Mouse (Mus musculus) urinary bladder, adult 2 months (tissue): ENCODE results near the gene Cux1. TPM values are rescaled to one million over a fixed set of nuclear protein-coding genes. Genes with fewer than 3 reads are reported as not detected.

Experiments
- DNase-seq: peaks from one replicate; pipeline ENCODE4 v3.0.0; 2022; ENCODE audit warnings: low spot score
- polyA plus RNA-seq: library from polyadenylated mRNA; depleted of rRNA; stranded (reverse); fragments of >200 nt; gene quantifications from 2 replicates; pipeline ENCODE4 v1.2.3, GENCODE M21; 2012; rRNA removed

Gene Cux1
- polyA plus RNA-seq: 36.8 and 48.9 TPM in 2 replicates

DNA sequence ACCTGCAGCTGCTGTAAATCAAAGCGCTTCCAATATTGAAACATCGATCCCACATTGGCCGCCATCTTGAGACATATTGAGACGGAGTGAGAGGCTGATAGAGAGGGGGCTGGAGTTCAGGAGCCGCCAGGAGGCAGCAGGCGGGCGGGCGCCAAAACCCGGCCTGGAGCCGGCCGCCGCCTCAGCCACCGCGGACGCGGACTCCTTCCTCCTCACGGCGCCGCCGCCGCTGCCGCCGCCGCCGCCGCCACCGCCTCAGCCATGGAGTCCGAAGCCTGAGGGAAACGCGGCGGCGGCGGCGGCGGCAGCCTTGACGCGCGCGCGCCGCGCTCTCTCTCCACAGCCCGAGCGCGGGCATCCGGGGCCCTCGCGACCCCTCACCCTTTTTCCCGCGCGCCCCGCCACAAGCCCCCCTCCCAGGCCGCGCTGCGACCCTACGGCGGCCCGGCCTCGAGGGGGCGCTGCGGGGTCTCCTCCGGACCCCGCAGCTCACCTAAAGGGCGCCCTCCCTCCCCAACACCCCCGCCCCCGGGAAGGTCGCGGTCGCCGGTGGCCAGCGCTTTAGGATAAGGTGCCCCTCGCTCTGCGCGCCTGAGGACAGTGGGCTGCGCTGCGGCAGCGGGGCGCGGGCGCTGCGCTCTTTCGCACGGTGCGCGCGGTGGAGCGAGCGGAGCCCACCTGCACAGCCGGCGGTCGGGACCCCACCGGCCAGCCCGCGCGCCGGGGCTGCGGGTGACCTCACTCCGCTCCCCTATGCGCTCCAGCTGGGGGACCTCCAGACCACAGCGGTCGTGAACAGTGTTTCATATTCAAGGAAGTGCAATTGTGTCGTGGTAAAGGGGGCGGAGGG, at the start of gene Cux1:
Cux1 (minus strand) TSS at position 315 of the 850 bp plus-strand sequence.
- peak; percentile 72 for DNase-seq

DNA sequence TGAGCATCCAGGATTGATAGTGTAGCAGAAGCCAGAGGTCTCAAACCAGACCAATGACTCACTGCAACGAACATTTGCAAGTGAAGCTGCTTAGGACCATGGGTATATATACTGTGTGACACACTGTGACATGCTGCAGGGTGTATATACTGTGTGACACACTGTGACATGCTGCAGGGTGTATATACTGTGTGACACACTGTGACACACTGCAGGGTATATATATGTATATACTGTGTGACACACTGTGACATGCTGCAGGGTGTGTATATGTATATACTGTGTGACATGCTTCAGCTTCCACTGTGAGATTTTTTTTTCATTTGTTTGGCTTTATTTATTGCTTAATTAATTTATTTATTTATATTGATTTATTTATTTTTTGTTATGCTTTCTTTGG, 45.1 kb upstream of the Cux1 start:
- no peak for DNase-seq

DNA sequence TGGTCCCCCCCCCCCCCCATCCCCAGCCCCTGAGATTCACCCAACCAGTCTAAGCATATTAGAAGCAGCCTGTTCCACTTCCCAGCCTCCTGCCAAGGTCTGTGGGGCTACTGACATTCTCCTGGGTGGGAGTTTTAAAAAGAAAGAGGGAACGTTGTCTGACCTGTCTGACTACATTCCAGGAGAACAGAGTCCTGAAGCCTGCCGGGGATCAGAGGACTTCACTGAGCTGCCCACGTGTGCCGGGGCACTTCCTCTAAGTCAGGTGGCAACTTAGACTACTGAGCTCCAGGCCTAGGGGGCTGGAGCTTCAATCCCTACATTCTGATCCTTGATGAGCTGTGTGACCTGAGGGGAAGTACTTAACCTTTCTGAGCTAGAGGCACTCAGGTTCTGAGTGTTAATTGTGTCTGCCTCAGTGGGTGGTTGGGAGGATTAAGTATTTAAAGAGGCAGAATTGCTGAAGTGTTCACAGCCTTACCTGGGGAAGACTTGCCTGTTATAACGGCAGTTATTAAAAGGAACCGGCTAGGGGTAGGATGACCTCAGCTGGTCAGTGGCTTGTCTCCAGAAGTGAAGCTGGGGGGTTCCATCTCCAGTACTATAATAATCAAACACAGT, 41.6 kb upstream of the Cux1 start:
- no peak for DNase-seq

DNA sequence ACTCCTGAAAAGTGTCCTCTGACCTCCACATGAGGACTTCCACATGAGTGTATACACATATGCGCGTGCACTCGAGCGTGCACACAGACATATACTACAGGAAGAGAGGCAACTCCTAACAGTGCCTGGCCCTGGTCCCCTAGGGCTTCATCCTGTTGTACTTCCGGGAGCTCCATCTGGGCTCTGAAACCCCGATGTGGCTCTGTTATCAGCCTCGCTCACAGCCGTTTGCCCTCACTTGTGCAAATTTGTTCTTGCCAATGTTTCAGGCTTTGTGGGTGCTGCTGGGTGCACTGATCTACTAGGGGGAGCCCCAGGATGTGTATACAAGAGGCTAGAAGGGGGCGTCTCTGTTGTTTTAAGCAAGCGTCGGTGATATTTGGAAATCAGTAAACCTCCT, 37.9 kb upstream of the Cux1 start:
- DNase-seq: no peak

DNA sequence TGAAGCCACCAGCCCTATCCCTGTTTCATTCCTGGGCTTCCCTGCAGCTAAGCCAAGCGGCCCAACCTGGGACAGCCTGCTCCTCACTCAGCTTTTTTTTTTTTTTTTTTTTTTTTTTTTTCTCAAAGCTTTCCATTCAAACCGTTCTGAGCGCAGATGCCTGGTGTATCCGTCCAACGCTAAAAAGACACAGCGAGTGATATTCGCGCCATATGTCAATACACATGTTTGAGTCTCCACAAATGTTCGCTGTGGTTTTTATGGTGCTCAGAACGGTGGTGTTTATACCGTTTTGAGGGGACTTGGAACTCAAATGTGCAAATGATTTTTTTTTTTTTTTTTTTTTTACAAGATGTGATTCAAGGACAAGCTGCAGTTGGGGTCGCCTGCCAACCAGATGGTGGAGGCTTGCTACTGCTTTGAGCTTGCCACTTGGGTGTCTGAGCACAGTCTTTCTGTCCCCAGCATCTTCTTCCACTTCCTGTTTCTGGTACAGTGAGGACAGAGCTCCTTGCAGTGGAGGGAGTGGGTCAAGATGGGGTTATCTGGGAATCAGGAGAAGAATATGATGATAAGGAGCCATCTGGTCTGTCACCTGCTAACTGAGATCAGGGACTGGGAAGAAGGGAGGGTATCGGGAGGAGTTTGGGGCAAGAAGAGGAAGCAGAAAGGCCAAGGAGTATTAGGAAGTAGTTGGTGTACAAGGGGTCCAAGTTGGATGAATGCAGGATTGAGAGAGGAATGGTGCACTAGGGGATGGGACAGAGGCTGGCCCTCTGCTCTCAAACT, 36.1 kb upstream of the Cux1 start:
- DNase-seq: no peak

DNA sequence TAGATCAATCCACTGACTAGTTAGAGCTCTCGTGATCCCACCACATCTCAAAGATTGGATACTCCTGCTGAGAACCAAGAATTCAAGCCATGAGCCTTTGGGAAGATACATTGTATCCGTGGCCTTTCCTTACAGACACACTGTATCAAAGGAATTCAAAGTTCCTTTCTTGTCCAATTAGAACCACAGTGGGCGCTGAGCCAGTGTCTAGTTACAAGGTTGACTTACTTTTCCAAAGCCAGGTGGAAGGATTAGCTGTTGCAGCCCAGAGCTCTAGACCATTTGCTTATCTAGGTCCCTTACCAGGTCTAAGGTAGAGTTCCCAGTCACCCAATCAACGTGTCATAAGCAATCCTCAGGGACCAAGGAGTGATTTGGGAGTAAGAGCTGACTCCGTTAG, 33.2 kb upstream of the Cux1 start:
- no peak for DNase-seq

DNA sequence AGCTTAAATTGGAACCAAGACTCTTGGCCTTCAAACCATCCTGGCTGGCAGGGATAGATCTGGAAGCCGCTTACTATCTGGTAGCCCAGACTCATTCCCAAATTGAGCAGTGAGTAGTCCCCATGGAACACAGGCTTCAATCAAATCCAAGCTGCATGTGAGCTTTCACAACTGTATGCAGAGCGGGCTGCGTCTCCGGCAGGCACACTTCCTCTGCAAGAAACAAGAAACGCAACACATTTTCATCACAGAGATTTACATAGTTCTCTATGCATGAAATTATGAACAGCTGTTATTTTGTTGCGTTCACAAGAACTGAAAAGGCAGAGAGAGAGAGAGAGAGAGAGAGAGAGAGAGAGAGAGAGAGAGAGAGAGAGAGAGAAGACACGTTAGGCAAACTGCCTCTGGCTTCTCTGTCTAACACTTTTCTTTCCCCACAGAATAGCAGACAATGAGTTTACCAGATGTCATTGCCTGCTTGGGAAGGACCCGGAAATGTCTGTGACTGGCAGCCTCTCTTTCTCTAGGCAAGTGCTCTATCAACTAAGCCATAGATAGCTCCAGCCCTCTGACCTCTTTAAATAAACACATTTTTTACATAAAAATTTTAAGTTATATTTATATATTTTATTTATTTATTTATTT, 27.7 kb upstream of the Cux1 start:
- DNase-seq: no peak

DNA sequence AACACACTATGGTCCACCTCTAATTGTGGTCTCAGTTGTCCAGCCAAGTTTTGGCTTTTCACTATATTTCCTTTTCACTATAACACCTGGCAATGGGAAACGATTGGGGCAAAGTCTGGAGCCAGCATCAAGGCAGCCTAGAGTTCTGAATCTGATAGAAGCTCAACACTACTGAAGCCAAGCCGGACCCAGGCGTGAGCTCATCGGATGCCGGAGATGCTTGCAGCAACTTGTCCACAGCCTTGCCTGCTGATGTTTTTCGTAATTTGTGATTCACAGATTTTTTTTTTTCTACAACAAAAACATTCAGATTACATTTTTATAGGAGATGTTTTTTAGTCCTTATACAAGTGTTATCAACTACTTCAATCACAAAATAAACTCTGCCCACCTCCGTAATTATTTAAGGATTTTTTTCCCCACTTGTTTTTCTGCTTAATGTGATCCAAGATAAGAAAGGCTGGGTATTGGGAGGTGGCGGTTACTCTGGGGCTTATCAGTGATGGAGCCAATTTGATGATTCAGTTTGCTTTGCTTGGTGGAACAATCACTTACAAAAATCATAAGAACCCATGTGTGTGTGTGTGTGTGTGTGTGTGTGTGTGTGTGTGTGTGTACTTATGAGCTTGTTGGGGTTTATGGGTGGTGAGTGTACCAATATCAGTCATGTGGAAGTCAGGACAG, 24.7 kb upstream of the Cux1 start:
- DNase-seq: no peak

DNA sequence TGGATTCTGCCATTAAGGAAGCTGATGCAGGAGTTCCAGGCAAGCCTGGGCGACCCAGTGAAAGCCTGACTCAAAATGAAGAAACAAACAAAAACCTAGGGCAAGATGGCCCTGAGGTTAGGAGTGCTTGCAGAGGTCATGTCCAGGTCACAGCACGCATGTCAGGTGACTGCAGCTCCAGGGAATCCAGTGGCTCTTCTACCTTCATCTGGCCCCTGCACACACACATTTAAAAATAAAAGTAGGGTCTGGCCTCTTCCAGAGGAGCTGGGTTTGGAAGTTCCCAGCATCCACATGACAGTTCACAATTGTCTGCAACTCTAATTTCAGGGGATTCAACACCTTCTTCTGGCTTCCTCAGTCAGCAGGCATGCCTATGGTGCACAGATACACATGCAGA, 21.7 kb upstream of the Cux1 start:
- no peak for DNase-seq

DNA sequence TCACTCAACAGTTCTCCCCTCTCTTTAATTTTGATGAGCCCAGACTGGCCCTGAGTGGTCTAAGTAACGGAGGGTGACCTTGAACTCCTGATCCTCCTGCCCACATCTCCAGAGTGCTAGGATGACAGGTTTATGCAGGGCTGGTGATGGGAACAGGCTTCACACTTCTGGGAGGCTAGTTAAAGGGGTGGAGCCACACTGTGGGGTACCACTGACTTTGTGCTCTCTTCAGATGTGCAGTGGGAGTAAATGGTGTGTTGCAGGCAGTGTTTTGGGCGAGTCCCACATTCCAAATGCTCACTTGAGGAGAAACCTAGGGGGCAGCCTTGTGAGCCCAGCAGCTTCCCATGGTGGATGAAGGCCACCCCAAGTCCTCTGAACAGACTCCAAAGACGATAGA, 21.2 kb upstream of the Cux1 start:
- no peak for DNase-seq

DNA sequence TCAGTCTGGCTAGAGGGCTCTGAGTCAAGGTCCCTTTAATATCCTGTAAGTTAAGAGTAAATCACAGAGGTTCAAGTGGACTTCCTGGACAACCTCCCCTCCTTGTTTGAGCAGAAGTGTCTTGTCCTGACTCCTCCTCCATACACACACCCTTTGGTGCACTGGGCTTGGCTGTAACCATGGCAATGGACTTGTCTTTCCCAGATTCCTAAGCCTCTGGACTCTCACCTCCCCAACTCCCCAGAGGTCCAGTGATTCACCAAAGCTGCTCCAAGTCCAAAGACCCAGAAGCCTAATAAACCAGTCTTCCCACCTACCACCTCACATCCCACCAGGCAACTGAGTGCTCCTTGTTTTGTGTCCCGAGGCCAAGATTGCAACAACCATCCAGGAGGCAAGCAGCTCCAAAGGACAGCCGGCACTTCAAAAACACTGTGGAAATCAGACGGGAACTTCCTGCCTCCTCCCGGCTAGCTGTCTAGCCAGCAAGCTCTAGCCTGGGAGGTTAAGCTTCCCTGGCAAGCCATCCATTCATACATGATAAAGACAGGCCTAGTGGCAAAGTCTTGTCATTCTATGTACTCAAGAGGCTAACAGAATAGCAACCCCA, 17.5 kb upstream of the Cux1 start:
- no peak for DNase-seq

DNA sequence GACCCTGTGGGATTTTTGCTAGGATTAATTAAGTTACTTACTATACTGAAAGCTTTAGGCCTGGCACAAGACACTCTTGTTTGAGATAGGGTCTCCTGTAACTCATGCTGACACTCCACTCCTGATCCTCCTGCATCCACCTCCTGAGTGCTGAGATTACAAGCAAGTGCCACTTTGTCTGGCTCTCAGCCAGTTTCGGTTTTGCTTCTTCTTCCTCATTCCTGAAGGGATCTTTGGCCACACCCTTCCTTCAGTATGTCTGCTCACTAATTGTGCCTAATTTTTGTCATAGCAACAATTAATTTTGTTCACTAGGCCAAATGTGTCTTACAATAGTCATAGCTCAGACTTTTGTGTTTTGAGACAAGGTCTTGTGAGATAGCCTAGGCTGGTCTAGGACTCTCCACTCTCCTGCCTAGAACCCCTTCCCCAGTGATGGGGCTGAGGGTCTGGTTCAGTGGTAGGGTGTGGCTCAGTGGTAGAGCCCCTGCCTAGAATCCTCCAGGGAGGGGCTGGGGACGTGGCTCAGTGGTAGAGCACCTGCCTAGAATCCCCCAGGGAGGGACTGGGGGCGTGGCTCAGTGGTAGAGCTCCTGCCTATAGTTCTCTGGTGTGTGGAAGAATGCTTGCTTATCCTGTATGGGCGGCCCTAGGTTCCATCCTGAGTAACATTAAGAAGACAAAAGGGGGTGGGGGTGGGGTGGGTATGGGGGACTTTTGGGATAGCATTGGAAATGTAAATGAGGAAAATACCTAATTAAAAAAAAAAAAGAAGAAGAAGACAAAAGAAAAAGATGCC, 16.6 kb upstream of the Cux1 start:
- DNase-seq: no peak

DNA sequence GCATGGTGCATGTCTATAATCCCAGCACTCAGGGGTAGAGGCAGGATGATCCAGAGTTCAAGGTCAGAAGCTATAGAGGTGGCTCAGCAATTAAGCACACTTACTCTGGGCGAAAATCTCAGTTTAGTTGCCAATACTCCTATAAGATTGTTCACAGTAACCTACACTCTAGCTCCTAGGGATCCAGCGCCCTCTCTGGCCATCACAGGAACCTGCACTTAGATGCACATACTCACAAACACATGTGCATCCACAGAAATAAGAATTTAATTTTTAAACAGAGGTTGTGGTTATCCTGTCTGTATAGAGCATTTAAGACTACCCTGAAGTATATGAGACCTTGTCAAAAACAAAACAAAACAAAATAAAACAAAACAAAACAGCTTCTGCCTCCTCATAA, 16.0 kb upstream of the Cux1 start:
- DNase-seq: no peak

DNA sequence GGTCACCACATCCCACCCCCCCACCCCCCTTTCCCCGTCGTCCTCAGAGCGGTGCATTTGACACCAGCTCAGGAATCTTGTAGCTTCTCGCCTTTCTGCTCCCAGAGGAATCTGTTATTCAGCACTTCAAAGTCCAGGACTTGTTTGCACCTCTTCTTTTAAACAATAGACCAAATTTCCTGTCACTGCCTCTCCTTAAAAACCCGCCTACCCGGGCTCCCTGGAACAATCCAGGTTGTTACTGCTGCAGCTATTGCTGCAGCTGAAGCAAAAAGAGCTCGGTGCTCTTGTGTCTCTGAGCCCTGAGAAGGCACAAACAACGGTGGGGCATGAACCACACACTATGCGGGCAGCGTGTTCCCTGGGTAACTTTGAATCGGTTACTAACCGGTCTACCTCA, 14.9 kb upstream of the Cux1 start:
- no peak for DNase-seq

DNA sequence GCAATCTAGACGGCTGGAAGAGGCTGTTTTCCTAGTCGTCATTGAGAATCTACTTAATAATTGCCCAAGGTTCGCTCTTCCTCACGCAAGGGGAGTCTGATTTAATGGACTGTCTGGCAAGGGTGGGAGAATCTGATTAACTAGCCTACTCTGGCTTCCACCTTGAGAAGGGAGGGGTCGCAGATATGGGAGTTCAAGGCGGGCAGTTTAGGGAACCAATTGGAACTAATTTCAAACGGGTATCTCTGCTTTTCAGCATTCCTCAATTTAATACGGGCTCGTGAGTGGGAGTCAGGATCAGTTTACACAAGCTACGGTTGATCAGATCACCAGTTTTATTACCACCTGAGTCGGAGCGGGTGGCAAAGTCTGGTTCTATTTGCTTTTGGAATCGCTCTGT, 14.3 kb upstream of the Cux1 start:
- no peak for DNase-seq

DNA sequence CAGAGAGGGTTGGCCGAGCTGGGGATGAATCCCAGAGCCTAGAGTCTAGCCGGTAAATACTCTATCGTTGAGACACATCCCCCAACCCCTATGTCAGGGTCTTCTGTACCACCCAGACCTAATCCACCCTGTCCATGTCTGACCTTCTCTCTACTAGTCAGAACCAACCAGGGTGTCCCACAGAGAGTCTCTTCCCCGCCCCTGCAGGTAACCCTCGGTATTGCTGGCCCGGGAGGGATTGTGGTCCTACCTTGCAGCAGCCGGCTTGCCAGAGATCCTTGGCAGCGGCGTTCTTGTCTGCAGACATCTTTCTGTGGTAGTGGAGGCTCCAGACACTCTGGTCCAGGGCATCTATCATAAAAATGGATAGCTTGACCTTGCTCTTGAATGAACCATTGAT, 13.9 kb upstream of the Cux1 start:
- no peak for DNase-seq

DNA sequence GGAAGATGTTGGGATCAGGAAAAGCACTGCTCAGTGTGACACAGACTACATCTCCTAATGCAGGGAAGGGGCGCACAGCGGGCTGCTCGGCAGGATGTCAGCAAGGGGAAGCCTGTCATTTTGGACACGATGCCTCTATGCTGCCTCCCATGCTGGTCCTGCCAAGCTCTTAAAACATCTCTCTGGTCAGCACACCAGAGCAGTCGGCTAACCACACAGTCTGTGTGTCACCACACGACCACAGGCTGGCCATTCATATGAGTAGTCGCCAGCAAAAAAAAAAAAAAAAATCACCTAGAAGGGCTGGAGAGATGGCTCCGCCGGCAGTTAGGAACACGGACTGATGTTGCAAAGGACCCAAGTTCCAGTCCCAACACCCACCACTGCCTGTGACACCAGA, 10.9 kb upstream of the Cux1 start:
- DNase-seq: no peak

DNA sequence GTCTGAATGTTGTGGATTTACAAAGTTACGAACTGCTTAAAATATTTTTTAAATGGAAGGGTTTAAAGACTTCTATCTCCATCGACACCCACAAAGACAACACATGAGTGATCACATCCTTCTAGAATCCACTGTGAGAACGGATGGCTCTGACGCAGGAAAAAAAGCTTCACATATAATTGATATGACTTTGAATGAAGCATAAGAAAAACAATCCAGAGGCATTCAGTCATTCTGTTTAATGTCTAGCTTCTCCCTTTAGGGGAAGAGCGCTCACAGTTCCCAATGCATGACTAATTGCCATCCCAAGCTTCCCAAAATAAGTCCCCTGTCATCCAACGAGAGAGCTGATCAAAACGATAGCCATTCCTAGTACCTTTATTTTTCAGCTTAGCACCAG, 2.9 kb upstream of the Cux1 start:
- DNase-seq: no peak

DNA sequence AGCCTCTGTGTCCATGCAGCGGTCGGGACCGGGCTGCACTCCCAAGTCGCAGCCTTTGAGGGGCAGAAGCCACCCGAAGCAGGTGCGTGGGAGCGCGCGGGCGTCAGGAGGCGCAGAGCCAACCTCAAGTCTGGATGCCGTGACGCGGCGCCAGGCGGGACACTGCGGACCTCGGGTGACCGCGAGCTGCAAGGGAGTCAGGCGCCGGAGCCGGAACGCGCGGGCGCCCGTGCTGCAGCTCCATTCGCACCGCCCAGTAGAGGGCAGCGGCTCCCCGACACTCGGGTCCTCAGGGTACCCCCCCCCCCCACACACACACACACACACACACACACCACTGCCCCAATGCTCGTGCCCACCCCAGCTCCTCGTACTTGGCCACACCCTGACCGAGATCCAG, 1.5 kb upstream of the Cux1 start:
- DNase-seq: peak; percentile 71

DNA sequence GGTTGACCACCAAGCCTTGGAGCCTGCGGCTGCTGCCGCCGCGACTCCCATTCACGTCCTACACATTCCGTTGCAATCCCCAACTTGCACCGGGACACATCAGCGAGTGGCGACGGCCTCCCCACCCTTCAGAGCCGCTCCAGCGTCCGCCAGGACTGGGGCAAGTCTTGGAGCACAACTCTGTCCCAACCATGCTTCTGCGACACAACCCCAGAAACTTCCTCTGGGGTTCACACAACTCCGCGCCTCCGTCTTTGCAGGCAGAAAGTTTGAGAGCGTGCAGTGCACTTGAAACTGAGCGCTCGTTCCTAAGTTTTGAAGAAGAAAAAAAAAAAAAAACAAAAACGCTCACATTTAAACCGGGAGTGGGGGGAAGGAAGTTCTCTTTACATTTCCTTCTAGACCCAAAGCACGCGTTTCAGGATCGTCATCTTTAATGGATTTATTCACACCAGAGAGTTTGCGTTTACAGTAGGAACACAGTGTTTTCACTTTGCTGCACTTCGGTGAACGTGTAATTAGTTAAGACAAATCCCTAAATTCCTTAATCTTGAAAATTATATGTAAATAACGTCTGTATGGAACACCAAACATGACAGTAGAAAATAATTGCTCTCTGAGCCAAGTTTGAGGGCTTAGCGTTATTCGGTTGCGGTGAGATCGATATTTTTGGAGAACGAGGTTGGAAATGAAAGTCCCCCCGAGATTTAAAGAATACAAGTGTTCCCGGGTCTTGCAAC, 906 bp upstream of the Cux1 start:
- peak; percentile 36 for DNase-seq
